Mouse (Mus musculus) cerebellum, adult 2 months (tissue): ENCODE data around the gene Dnase1l2. TPM values are rescaled to one million over a fixed set of nuclear protein-coding genes. Genes with fewer than 3 reads are reported as not detected.
A peak's percentile ranks its signal among the peaks of the same experiment; 100 is the strongest.

Experiments
- DNase-seq, 2 experiments: peaks; one replicate each; pipeline ENCODE4 v3.0.0; 2021
- H3K27ac ChIP-seq: fragments of 200-500 bp; 2 replicates; pipeline ENCODE4 v1.5.1; 2012; ENCODE audit warnings: low read length, control low read depth, inconsistent platforms; ENCODE audit not compliant: insufficient read depth
- H3K27me3 ChIP-seq: fragments of 200-500 bp; 2 replicates; pipeline ENCODE4 v1.6.1; 2012; ENCODE audit warnings: inconsistent platforms, mild to moderate bottlenecking, low read length, moderate library complexity; ENCODE audit not compliant: control insufficient read depth, insufficient read depth
- H3K4me1 ChIP-seq: fragments of 200-500 bp; 2 replicates; pipeline ENCODE4 v1.6.1; 2011; ENCODE audit warnings: low read length; ENCODE audit not compliant: control insufficient read depth, insufficient read depth
- H3K4me3 ChIP-seq: fragments of 200-500 bp; replicated peaks from 2 replicates; pipeline ENCODE3; 2011; ENCODE audit warnings: mild to moderate bottlenecking, low read depth, low read length, control low read depth; ENCODE audit not compliant: insufficient read depth
- CTCF ChIP-seq: fragments of 200-500 bp; IDR thresholded peaks from 2 replicates; pipeline ENCODE4 v1.5.1; 2011; ENCODE audit warnings: low read depth, mild to moderate bottlenecking, control low read depth, low read length, moderate library complexity, borderline replicate concordance; ENCODE audit not compliant: insufficient read depth
- POLR2A ChIP-seq: fragments of 200-500 bp; IDR thresholded peaks from 2 replicates; pipeline ENCODE4 v1.6.1; 2011; ENCODE audit warnings: low read length, control low read depth, borderline replicate concordance; ENCODE audit not compliant: insufficient read depth
- WGBS: fragments of 180-500 bp; shearing (Covaris S2); methylation state at CpG from one replicate; pipeline ENCODE4 v1.1.7; 2018; 5-methylcytosine and 5-hydroxymethylcytosine counted together
- polyA plus RNA-seq: library from polyadenylated mRNA; depleted of rRNA; stranded (reverse); fragments of >200 nt; gene quantifications from 2 replicates; pipeline ENCODE4 v1.2.3, GENCODE M21; 2012; rRNA removed

Dnase1l2 gene
- polyA plus RNA-seq: 22.3 and 22.7 TPM in 2 replicates

DNA sequence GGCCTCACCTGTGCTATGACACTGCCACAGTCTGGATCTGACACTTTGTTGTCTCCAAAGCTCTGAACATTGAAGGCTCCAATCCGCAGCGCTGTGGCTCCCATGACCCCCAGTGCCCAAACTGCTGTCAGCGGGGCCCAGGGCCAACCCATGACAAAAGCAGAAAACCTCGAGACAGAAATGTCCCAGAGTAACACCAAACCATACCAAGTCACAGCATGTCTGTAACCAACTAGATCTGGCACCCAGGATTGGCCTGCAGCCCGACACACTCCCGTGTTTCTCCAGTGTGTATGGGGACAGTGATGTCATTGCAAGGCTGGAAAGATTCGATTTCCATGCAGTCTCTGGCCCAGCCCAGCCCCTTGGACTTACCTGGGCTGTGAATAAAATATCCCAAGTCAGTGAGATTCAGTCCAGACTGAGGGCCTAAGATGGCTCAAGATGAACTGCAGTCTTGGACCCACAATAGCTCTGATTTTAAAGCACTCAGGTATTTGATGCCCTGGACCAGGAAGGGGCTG lies at the start of gene Dnase1l2:
Gene Dnase1l2 (minus strand): TSS at position 474 of the 524 bp plus-strand sequence.
- Histone ChIP-seq H3K27me3 (no peaks in the 10 kb centered on the region), H3K4me3 (no peak within 1 kb of the TSS), H3K27ac (peak within 1 kb of the TSS; percentile 35), H3K4me1 (peaks cover 37% of the 10 kb centered on the region)
- TF ChIP-seq CTCF (no peak), POLR2A (no peak)
- 22% methylated on average over 7 of the region's 7 CpGs for WGBS
- peak; percentile 50 to 59 for DNase-seq

DNA sequence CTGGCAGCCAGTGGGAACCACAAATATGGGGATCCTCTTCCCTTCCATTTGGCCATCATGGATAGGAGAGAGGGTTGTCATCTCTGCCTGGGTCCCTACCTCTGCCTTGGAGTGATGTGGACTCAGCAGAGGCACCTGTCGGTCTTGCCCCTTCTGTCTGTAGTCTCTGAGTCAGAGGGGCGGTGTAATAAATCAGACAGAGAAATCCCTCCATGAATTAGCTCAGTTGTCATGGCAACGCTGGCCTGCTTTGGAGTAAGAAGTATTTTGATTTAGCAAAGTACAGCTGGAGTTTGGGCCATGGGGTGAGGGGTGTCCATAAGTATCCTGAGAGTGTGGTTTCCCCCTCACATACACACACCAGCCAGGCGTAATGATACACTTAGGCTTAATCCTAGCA lies 47.5 kb upstream of the Dnase1l2 start:
- peak in 1 of 2 experiments; percentile 13 for DNase-seq
- TF ChIP-seq POLR2A: no peak
- no peak for TF ChIP-seq CTCF
- H3K27ac ChIP-seq: no peak overlapping the region
- no peak overlapping the region for H3K4me3 ChIP-seq
- 78% methylated on average over 4 of the region's 4 CpGs for WGBS
- H3K27me3 ChIP-seq: no peaks in the 10 kb centered on the region
- peaks cover 13% of the 10 kb centered on the region for H3K4me1 ChIP-seq

DNA sequence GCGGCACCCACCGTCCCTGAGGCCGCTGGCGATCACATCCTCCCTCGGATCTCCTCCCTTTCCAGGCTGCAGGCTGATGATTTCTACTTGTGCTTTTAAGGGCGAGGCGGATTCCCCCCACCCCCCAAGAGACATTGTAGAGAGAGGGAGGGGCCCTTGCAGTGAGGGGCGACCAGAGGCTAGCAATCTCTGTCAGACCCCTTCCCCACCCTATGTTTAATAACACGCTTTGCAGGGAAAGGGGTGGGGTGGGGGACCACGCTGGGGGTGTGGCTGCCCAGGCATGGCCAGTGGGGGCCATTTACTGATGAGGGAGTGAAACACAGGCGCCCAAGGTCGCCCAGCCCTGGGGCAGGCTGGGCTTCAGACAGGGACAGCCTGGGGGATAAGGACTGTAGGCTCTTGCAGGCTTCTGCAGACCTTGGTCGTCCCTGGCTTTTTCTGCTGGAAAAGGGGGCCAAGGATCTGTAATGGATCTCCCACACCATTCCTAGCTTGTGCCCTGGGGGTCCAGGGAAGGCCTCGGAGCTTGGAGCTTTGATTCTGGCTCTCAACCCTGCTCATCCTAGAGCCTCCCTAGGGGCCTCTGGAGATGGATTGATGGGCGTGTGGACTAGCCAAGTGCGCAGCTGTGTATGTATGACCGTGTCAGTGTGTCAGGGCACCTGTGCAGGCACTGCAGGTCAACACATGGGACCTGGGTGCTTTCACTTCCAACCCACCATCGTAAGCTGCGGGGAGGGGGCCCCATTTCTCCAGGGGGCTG lies 46.5 kb upstream of the Dnase1l2 start:
- Histone ChIP-seq H3K27ac (peak overlapping the region; percentile 79), H3K4me3 (peak overlapping the region; percentile 76), H3K27me3 (no peaks in the 10 kb centered on the region), H3K4me1 (peaks cover 9% of the 10 kb centered on the region)
- 11% methylated on average over 19 of the region's 19 CpGs for WGBS
- DNase-seq: peak in 1 of 2 experiments; percentile 41
- no peak for TF ChIP-seq POLR2A
- no peak for TF ChIP-seq CTCF

DNA sequence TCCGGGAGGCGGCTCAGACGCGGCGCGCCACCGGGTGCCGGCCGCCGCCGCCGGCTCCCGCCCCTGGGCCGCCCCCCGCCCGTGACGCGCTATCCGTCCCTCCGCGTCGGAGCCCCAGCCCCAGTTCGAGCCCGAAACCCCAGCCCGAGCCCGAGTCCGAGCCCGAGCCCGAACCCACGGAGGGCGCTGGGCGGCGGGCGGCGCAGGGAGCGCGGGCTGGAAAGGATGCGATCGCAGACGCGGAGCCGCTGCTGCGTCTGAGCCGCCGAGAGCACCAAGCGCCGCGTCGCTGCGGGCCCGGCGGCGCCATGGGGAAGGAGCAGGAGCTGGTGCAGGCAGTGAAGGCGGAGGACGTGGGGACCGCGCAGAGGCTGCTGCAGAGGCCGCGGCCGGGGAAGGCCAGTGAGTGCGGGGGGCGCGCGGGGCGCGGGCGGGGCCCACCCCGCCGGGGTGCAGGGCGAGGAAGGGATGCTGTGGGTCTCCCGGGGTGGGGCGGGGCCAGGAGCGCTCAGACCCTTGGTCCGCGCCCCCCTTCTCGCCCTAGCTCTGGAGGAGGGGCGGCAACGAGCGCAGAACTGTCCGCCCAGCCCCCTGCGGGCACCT lies 45.9 kb upstream of the Dnase1l2 start:
- DNase-seq: peak; percentile 54 to 70
- TF ChIP-seq CTCF (no peak), POLR2A (no peak)
- Histone ChIP-seq H3K27me3 (no peaks in the 10 kb centered on the region), H3K4me3 (peak overlapping the region; percentile 76), H3K4me1 (peaks cover 9% of the 10 kb centered on the region), H3K27ac (peak overlapping the region; percentile 79)
- WGBS: under 1% methylated on average over 50 of the region's 81 CpGs

DNA sequence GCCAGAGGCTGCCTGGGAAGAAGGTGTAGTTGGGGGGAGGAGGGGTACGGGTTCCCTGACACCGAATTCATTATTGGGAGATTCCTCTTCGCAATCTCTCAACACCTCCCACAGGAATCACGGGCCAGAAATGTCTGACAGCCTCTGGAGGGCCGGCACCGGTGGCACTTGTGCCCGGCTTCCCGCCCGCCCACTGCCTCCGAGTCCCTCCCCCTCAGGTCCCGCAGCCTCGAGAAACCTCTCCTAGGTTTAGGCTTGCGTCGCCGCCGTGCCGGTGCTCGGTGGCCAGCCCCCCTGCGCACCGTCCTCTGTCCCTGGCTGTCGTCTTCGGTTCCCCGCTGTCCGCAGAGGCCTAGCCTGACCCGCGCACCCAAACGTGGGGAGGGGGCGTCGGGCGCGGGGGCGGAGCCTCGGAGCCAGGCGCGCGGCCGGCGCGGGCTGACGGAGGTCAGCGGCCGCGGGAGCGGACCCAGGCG lies 45.3 kb upstream of the Dnase1l2 start, which contains the start of gene Caskin1:
Gene Caskin1 (plus strand): TSS at position 416 of the 476 bp plus-strand sequence.
- peak within 1 kb of the TSS; percentile 79 for H3K27ac ChIP-seq
- peak within 1 kb of the TSS; percentile 76 for H3K4me3 ChIP-seq
- TF ChIP-seq POLR2A (peak; percentile 67), CTCF (no peak)
- DNase-seq: peak; percentile 76 to 80
- 0% methylated on average over 32 of the region's 45 CpGs for WGBS
- peaks cover 9% of the 10 kb centered on the region for H3K4me1 ChIP-seq
- H3K27me3 ChIP-seq: no peaks in the 10 kb centered on the region

DNA sequence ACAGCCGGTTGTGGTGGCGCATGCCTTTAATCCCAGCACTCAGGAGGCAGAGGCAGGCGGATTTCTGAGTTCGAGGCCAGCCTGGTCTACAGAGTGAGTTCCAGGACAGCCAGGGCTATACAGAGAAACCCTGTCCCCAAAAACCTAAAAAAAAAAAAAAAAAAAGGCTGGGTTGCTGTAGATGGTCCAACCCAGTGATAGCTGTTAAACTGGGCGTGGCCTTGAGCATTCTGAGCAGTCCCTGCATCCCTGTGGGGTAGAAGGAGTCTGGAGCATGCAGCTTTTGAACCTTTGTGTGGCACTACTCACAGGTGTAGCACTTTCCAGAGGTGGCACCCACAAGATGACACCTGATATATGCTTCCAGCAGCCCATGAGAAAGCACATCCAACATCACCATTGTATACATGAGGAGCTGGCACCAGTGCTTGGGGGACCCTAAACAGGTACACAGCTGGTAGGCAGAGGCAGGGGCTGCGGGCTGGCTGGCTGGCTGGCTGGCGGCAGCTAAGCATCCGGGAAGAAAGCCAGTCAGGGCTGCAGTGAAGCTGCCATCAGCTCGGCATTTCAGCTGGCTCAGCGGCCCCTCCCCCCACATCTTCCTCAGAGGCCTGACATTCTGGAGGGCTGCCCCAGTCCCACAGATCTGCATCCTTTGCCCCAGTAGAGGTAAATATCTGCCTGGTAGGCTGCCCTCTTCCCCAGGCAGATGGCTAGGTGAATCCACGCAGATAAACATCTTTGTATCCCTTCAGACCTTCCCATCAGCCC lies 42.4 kb upstream of the Dnase1l2 start:
- Histone ChIP-seq H3K4me1 (peaks cover 7% of the 10 kb centered on the region), H3K4me3 (no peak overlapping the region), H3K27me3 (no peaks in the 10 kb centered on the region), H3K27ac (0 out of 2 replicates have a peak overlapping the region, but pooled peaks have one; percentile 11)
- no peak for TF ChIP-seq POLR2A
- no peak for TF ChIP-seq CTCF
- WGBS: 47% methylated on average over 11 of the region's 11 CpGs
- DNase-seq: peak in 1 of 2 experiments; percentile 34

DNA sequence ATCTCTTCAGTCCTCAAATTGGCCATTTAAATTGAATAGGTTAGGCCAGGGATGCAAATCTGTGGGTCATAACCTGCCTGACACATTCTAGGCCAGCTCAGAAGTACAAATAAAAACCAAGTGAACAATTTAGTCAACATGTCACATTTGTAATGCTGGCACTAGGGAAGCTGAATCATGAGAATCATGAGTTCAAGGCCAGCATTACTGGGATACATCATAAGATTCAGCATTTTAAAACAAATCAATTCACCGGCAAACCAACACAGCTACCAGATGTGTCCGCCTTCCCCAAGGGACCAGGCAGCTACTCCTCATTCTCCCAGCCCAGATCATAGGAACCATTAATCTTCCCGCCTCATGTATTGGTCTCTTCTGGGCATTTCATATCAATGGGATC lies 40.6 kb upstream of the Dnase1l2 start:
- no peak for DNase-seq
- Histone ChIP-seq H3K27ac (no peak overlapping the region), H3K4me1 (peaks cover 5% of the 10 kb centered on the region), H3K4me3 (no peak overlapping the region), H3K27me3 (no peaks in the 10 kb centered on the region)
- TF ChIP-seq POLR2A: no peak
- no peak for TF ChIP-seq CTCF
- 92% methylated on average over 3 of the region's 3 CpGs for WGBS
